Mouse (Mus musculus) spleen, adult 2 months (tissue): ENCODE measurements around the gene Sap30bp. TPM values are rescaled to one million over a fixed set of nuclear protein-coding genes. Genes with fewer than 3 reads are reported as not detected.

Source experiments
- DNase-seq, 2 experiments: peaks; one replicate each; pipeline versions ENCODE4 v3.0.0 to v3.0.0-alpha.2; 2012 to 2021; ENCODE audit warnings: low spot score in 2 of 2, low read depth in 1 of 2
- H3K27ac ChIP-seq: fragments of 200-500 bp; 2 replicates; pipeline ENCODE4 v1.5.1; 2012; ENCODE audit warnings: low read length, inconsistent platforms; ENCODE audit not compliant: insufficient read depth
- H3K27me3 ChIP-seq: fragments of 200-500 bp; 2 replicates; pipeline ENCODE4 v1.6.1; 2012; ENCODE audit warnings: mild to moderate bottlenecking, moderate library complexity, low read length, inconsistent platforms; ENCODE audit not compliant: control insufficient read depth, insufficient read depth
- H3K36me3 ChIP-seq: fragments of 200-500 bp; 2 replicates; pipeline ENCODE4 v1.6.1; 2012; ENCODE audit warnings: mild to moderate bottlenecking, low read length, inconsistent platforms; ENCODE audit not compliant: control insufficient read depth, insufficient read depth
- H3K4me1 ChIP-seq: fragments of 200-500 bp; 2 replicates; pipeline ENCODE4 v1.6.1; 2011; ENCODE audit warnings: inconsistent platforms; ENCODE audit not compliant: control insufficient read depth, insufficient read depth, insufficient read length
- H3K4me3 ChIP-seq: fragments of 200-500 bp; 2 replicates; pipeline ENCODE4 v1.5.1; 2011; ENCODE audit warnings: mild to moderate bottlenecking, inconsistent platforms; ENCODE audit not compliant: insufficient read depth, insufficient read length; ENCODE audit errors: extremely low read depth
- CTCF ChIP-seq: fragments of 200-500 bp; IDR thresholded peaks from 2 replicates; pipeline ENCODE4 v1.5.1; 2011; ENCODE audit warnings: mild to moderate bottlenecking, inconsistent platforms; ENCODE audit not compliant: insufficient read depth, insufficient read length, insufficient replicate concordance; ENCODE audit errors: extremely low read depth
- POLR2A ChIP-seq: fragments of 200-500 bp; IDR thresholded peaks from 2 replicates; pipeline ENCODE4 v1.6.1; 2011; ENCODE audit warnings: low read depth, low read length, inconsistent platforms
- WGBS: fragments of 180-500 bp; shearing (Covaris S2); methylation state at CpG from one replicate; pipeline ENCODE4 v1.1.7; 2018; 5-methylcytosine and 5-hydroxymethylcytosine counted together
- polyA plus RNA-seq: library from polyadenylated mRNA; depleted of rRNA; stranded (reverse); fragments of >200 nt; gene quantifications from 2 replicates; pipeline ENCODE4 v1.2.3, GENCODE M21; 2012; rRNA removed

The Sap30bp gene
- 19.9 and 26.7 TPM in 2 replicates for polyA plus RNA-seq

GRCm38 (mm10) chr11:115933108-115933746 lies at the start of gene Sap30bp, which contains the start of gene Recql5:
TSS of gene Sap30bp (plus strand) at chr11:115933282.
TSS of gene Recql5 (minus strand) at chr11:115933477.
- H3K27me3 ChIP-seq: no peaks in the 10 kb centered on the region
- peak within 1 kb of the TSS; percentile 93 for H3K4me3 ChIP-seq
- H3K36me3 ChIP-seq: peaks cover 3% of the 10 kb centered on the region
- H3K4me1 ChIP-seq: peaks cover 8% of the 10 kb centered on the region
- whole genome bisulfite sequencing: under 1% methylated on average over 28 of the region's 28 CpGs
- DNase-seq: peak; percentile 95 to 98
- TF ChIP-seq CTCF: no peak
- peak; percentile 0; the same call in 1 of the 2 replicates for TF ChIP-seq POLR2A
- H3K27ac ChIP-seq: peak within 1 kb of the TSS; percentile 30

- H3K27ac ChIP-seq: no peak overlapping the region
- no peak for DNase-seq
- no peaks in the 10 kb centered on the region for H3K36me3 ChIP-seq
- no peak for TF ChIP-seq POLR2A
- TF ChIP-seq CTCF: no peak
- no peak overlapping the region for H3K4me3 ChIP-seq
- no peaks in the 10 kb centered on the region for H3K4me1 ChIP-seq
- no peaks in the 10 kb centered on the region for H3K27me3 ChIP-seq
- 93% methylated on average over 3 of the region's 3 CpGs for WGBS
Observed at GRCm38 (mm10) chr11:115884361-115884760, 48.7 kb upstream of the Sap30bp start.

- Histone ChIP-seq H3K36me3 (no peaks in the 10 kb centered on the region), H3K4me1 (no peaks in the 10 kb centered on the region), H3K4me3 (no peak overlapping the region), H3K27me3 (no peaks in the 10 kb centered on the region), H3K27ac (no peak overlapping the region)
- WGBS: 89% methylated on average over 11 of the region's 11 CpGs
- no peak for DNase-seq
- TF ChIP-seq POLR2A (no peak), CTCF (no peak)
Observed at GRCm38 (mm10) chr11:115885281-115885680, 47.8 kb upstream of the Sap30bp start.

- H3K4me3 ChIP-seq: no peak overlapping the region
- H3K36me3 ChIP-seq: no peaks in the 10 kb centered on the region
- no peak overlapping the region for H3K27ac ChIP-seq
- no peak for TF ChIP-seq POLR2A
- no peak for TF ChIP-seq CTCF
- DNase-seq: no peak
- H3K4me1 ChIP-seq: no peaks in the 10 kb centered on the region
- WGBS: 91% methylated on average over 11 of the region's 11 CpGs
- no peaks in the 10 kb centered on the region for H3K27me3 ChIP-seq
Observed at GRCm38 (mm10) chr11:115886446-115886845, 46.6 kb upstream of the Sap30bp start.

GRCm38 (mm10) chr11:115888020-115888419 lies 45.1 kb upstream of the Sap30bp start:
- H3K27me3 ChIP-seq: no peaks in the 10 kb centered on the region
- no peak for TF ChIP-seq CTCF
- TF ChIP-seq POLR2A: no peak
- H3K4me1 ChIP-seq: no peaks in the 10 kb centered on the region
- WGBS: 65% methylated on average over 5 of the region's 5 CpGs
- no peak for DNase-seq
- H3K27ac ChIP-seq: no peak overlapping the region
- no peak overlapping the region for H3K4me3 ChIP-seq
- H3K36me3 ChIP-seq: peaks cover 6% of the 10 kb centered on the region

- 93% methylated on average over 6 of the region's 6 CpGs for WGBS
- Histone ChIP-seq H3K4me3 (no peak overlapping the region), H3K27ac (no peak overlapping the region), H3K36me3 (peaks cover 16% of the 10 kb centered on the region), H3K27me3 (no peaks in the 10 kb centered on the region), H3K4me1 (no peaks in the 10 kb centered on the region)
- no peak for DNase-seq
- TF ChIP-seq CTCF: no peak
- TF ChIP-seq POLR2A: no peak
Observed at GRCm38 (mm10) chr11:115889159-115889558, 43.9 kb upstream of the Sap30bp start.

- no peak overlapping the region for H3K4me3 ChIP-seq
- peaks cover 38% of the 10 kb centered on the region for H3K36me3 ChIP-seq
- TF ChIP-seq CTCF (no peak), POLR2A (no peak)
- no peaks in the 10 kb centered on the region for H3K27me3 ChIP-seq
- H3K27ac ChIP-seq: no peak overlapping the region
- H3K4me1 ChIP-seq: no peaks in the 10 kb centered on the region
- DNase-seq: no peak
- 96% methylated on average over 6 of the region's 6 CpGs for WGBS
Observed at GRCm38 (mm10) chr11:115892213-115892612, 40.9 kb upstream of the Sap30bp start.
